Mouse (Mus musculus) heart, embryonic 14.5 days (tissue): ENCODE data around the gene Proz. TPM values are rescaled to one million over a fixed set of nuclear protein-coding genes. Genes with fewer than 3 reads are reported as not detected.

Experiments used
- ATAC-seq: fragments of 200-750 bp; cut with Nextera tagmentation; 2 replicates; pipeline ENCODE4 v1.8.0; 2017; ENCODE audit warnings: low read depth, moderate TSS enrichment; ENCODE audit not compliant: insufficient number of reproducible peaks, insufficient read depth, low FRiP score
- H3K27ac ChIP-seq, 2 experiments: fragments of 200-500 bp in 1 of 2; fragments of 300-500 bp in 1 of 2; sonication (generic) in 1 of 2; replicated peaks in 1 of 2; 2 replicates each; pipeline ENCODE4 v1.5.1; 2012 to 2014; ENCODE audit warnings: low read depth in 2 of 2, low read length in 2 of 2, control low read depth in 1 of 2, mild to moderate bottlenecking in 1 of 2, mixed read lengths in 1 of 2; ENCODE audit not compliant: control insufficient read depth in 1 of 2, insufficient read depth in 1 of 2
- H3K27me3 ChIP-seq: fragments of 300-500 bp; sonication (generic); 2 replicates; pipeline ENCODE4 v1.6.1; 2014; ENCODE audit warnings: mild to moderate bottlenecking, low read length, control low read depth; ENCODE audit not compliant: control insufficient read depth, insufficient read depth
- H3K36me3 ChIP-seq: fragments of 300-500 bp; sonication (generic); 2 replicates; pipeline ENCODE4 v1.6.1; 2014; ENCODE audit warnings: mild to moderate bottlenecking, control low read depth, low read length, mixed read lengths; ENCODE audit not compliant: control insufficient read depth, insufficient read depth
- H3K4me1 ChIP-seq, 2 experiments: fragments of 200-500 bp in 1 of 2; fragments of 300-500 bp in 1 of 2; sonication (generic) in 1 of 2; 2 replicates each; pipeline ENCODE4 v1.6.1; 2012 to 2014; ENCODE audit warnings: low read length in 2 of 2, control low read depth in 1 of 2, mixed read lengths in 1 of 2; ENCODE audit not compliant: control insufficient read depth in 2 of 2, insufficient read depth in 2 of 2
- H3K4me2 ChIP-seq: fragments of 300-500 bp; sonication (generic); 2 replicates; pipeline ENCODE4 v1.6.1; 2014; ENCODE audit warnings: mild to moderate bottlenecking, low read length
- H3K4me3 ChIP-seq, 2 experiments: fragments of 200-500 bp in 1 of 2; fragments of 300-500 bp in 1 of 2; sonication (generic) in 1 of 2; 2 replicates each; pipeline ENCODE4 v1.5.1; 2012 to 2014; ENCODE audit warnings: low read length in 2 of 2, mild to moderate bottlenecking in 2 of 2, control low read depth in 1 of 2, low read depth in 1 of 2, moderate library complexity in 1 of 2; ENCODE audit not compliant: control insufficient read depth in 1 of 2, insufficient read depth in 1 of 2
- H3K9ac ChIP-seq: fragments of 300-500 bp; sonication (generic); 2 replicates; pipeline ENCODE4 v1.6.1; 2014; ENCODE audit warnings: mild to moderate bottlenecking, low read length
- H3K9me3 ChIP-seq: fragments of 300-500 bp; sonication (generic); 2 replicates; pipeline ENCODE4 v1.6.1; 2016; ENCODE audit warnings: low read length, control low read depth; ENCODE audit not compliant: control insufficient read depth
- WGBS: fragments of 180-500 bp; shearing (Covaris S2); extraction: QIAGEN DNeasy Blood & Tissue Kit; methylation state at CpG from one replicate; pipeline ENCODE4 v1.1.7; 2014; 5-methylcytosine and 5-hydroxymethylcytosine counted together
- polyA plus RNA-seq: library from polyadenylated mRNA; unstranded; fragments of >200 nt; fragmentation: Nextera tagmentation; extraction: Ambion mirVana; gene quantifications from 2 replicates; pipeline ENCODE4 v1.2.1, GENCODE M21; 2014

The Proz gene
- polyA plus RNA-seq, 1 experiment from 2014 or later: 0.54 TPM

- Histone ChIP-seq H3K4me2 (peak overlapping the region; percentile 15; the same call in 1 of the 2 replicates), H3K4me3 (no peak overlapping the region), H3K36me3 (peaks cover 17% of the 10 kb centered on the region; the same call in 1 of the 2 replicates), H3K27me3 (no peaks in the 10 kb centered on the region), H3K27ac (peak overlapping the region in 1 of 2 experiments; percentile 16; a peak in 1 of 4 replicates), H3K9ac (peak overlapping the region; percentile 28; the same call in 1 of the 2 replicates), H3K9me3 (no peaks in the 10 kb centered on the region), H3K4me1 (peaks cover 14 to 39% of the 10 kb centered on the region in 2 experiments)
- 57% methylated on average over 13 of the region's 13 CpGs for WGBS
- no peak for ATAC-seq
Measured at GRCm38 (mm10) chr8:13107990-13108638, 47.4 kb downstream of the Proz start.

GRCm38 (mm10) chr8:13108967-13109366 lies 48.3 kb downstream of the Proz start:
- ATAC-seq: no peak
- 71% methylated on average over 8 of the region's 8 CpGs for WGBS
- H3K27ac ChIP-seq: peak overlapping the region in 1 of 2 experiments; percentile 16; a peak in 2 of 4 replicates
- no peak overlapping the region for H3K4me3 ChIP-seq
- no peaks in the 10 kb centered on the region for H3K9me3 ChIP-seq
- H3K9ac ChIP-seq: peak overlapping the region; percentile 28; the same call in 1 of the 2 replicates
- peaks cover 23% of the 10 kb centered on the region for H3K36me3 ChIP-seq
- H3K4me2 ChIP-seq: no peak overlapping the region
- H3K27me3 ChIP-seq: no peaks in the 10 kb centered on the region
- H3K4me1 ChIP-seq: peaks cover 12 to 33% of the 10 kb centered on the region in 2 experiments

GRCm38 (mm10) chr8:13109416-13109960 lies 48.8 kb downstream of the Proz start:
- Histone ChIP-seq H3K9me3 (no peaks in the 10 kb centered on the region), H3K4me2 (no peak overlapping the region), H3K4me3 (no peak overlapping the region), H3K36me3 (peaks cover 24% of the 10 kb centered on the region), H3K27ac (no peak overlapping the region), H3K9ac (no peak overlapping the region), H3K4me1 (peaks cover 11 to 31% of the 10 kb centered on the region in 2 experiments; a peak in 3 of 4 replicates), H3K27me3 (no peaks in the 10 kb centered on the region)
- no peak for ATAC-seq
- WGBS: 62% methylated on average over 1 of the region's 1 CpGs

GRCm38 (mm10) chr8:13111917-13112316 lies 51.2 kb downstream of the Proz start:
- H3K9me3 ChIP-seq: no peaks in the 10 kb centered on the region
- H3K27ac ChIP-seq: peak overlapping the region in 1 of 2 experiments; percentile 24; a peak in 1 of 4 replicates
- peaks cover 10 to 25% of the 10 kb centered on the region in 2 experiments; a peak in 3 of 4 replicates for H3K4me1 ChIP-seq
- H3K4me3 ChIP-seq: no peak overlapping the region
- peaks cover 37% of the 10 kb centered on the region for H3K36me3 ChIP-seq
- H3K9ac ChIP-seq: no peak overlapping the region
- H3K4me2 ChIP-seq: no peak overlapping the region
- no peaks in the 10 kb centered on the region for H3K27me3 ChIP-seq
- WGBS: 56% methylated on average over 11 of the region's 11 CpGs
- no peak for ATAC-seq

- Histone ChIP-seq H3K27ac (no peak overlapping the region), H3K9me3 (no peaks in the 10 kb centered on the region), H3K4me3 (no peak overlapping the region), H3K27me3 (no peaks in the 10 kb centered on the region), H3K4me2 (no peak overlapping the region), H3K36me3 (peaks cover 38% of the 10 kb centered on the region), H3K4me1 (peaks cover 6 to 21% of the 10 kb centered on the region in 2 experiments; a peak in 3 of 4 replicates), H3K9ac (no peak overlapping the region)
- no peak for ATAC-seq
- WGBS: 89% methylated on average over 4 of the region's 4 CpGs
Measured at GRCm38 (mm10) chr8:13113232-13113631, 52.5 kb downstream of the Proz start.

GRCm38 (mm10) chr8:13117096-13117495 lies 56.4 kb downstream of the Proz start:
- Histone ChIP-seq H3K4me3 (no peak overlapping the region), H3K27me3 (no peaks in the 10 kb centered on the region), H3K36me3 (peaks cover 63% of the 10 kb centered on the region), H3K9me3 (no peaks in the 10 kb centered on the region), H3K4me2 (no peak overlapping the region), H3K9ac (no peak overlapping the region), H3K4me1 (peaks cover 3 to 22% of the 10 kb centered on the region in 2 experiments), H3K27ac (no peak overlapping the region)
- WGBS: 89% methylated on average over 2 of the region's 2 CpGs
- no peak for ATAC-seq

GRCm38 (mm10) chr8:13118516-13118915 lies 57.8 kb downstream of the Proz start:
- Histone ChIP-seq H3K36me3 (peaks cover 70% of the 10 kb centered on the region), H3K27ac (no peak overlapping the region), H3K9me3 (no peaks in the 10 kb centered on the region), H3K9ac (no peak overlapping the region), H3K4me1 (peaks cover 8 to 30% of the 10 kb centered on the region in 2 experiments), H3K4me2 (no peak overlapping the region), H3K27me3 (no peaks in the 10 kb centered on the region), H3K4me3 (no peak overlapping the region)
- WGBS: 73% methylated on average over 3 of the region's 3 CpGs
- no peak for ATAC-seq
